Mouse (Mus musculus) neural tube, embryonic 14.5 days (tissue): ENCODE data around the gene Homer1. TPM values are rescaled to one million over a fixed set of nuclear protein-coding genes. Genes with fewer than 3 reads are reported as not detected.

Source experiments
- ATAC-seq: fragments of 200-750 bp; cut with Nextera tagmentation; 2 replicates; pipeline ENCODE4 v1.8.0; 2017; ENCODE audit warnings: low read depth, mild to moderate bottlenecking, moderate TSS enrichment, moderate library complexity
- H3K27ac ChIP-seq: fragments of 300-500 bp; sonication (generic); 2 replicates; pipeline ENCODE4 v1.5.1; 2014; ENCODE audit warnings: low read depth, mild to moderate bottlenecking, control low read depth, low read length, moderate library complexity, mixed read lengths
- H3K27me3 ChIP-seq: fragments of 300-500 bp; sonication (generic); 2 replicates; pipeline ENCODE4 v1.6.1; 2014; ENCODE audit warnings: low read length; ENCODE audit not compliant: control insufficient read depth, insufficient read depth
- H3K36me3 ChIP-seq: fragments of 300-500 bp; sonication (generic); 2 replicates; pipeline ENCODE4 v1.6.1; 2014; ENCODE audit warnings: low read length, mixed read lengths; ENCODE audit not compliant: control insufficient read depth, insufficient read depth
- H3K4me1 ChIP-seq: fragments of 300-500 bp; sonication (generic); 2 replicates; pipeline ENCODE4 v1.6.1; 2014; ENCODE audit warnings: low read length; ENCODE audit not compliant: control insufficient read depth, insufficient read depth
- H3K4me2 ChIP-seq: fragments of 300-500 bp; sonication (generic); 2 replicates; pipeline ENCODE4 v1.6.1; 2014; ENCODE audit warnings: mild to moderate bottlenecking, low read depth, low read length, control low read depth
- H3K4me3 ChIP-seq: fragments of 300-500 bp; sonication (generic); 2 replicates; pipeline ENCODE4 v1.5.1; 2014; ENCODE audit warnings: low read depth, low read length, control low read depth, mixed read lengths
- H3K9ac ChIP-seq: fragments of 300-500 bp; sonication (generic); replicated peaks from 2 replicates; pipeline ENCODE4 v1.6.1; 2014; ENCODE audit warnings: low read depth, mild to moderate bottlenecking, control low read depth, low read length, mixed read lengths
- H3K9me3 ChIP-seq: fragments of 300-500 bp; sonication (generic); 2 replicates; pipeline ENCODE4 v1.6.1; 2016; ENCODE audit warnings: low read length; ENCODE audit not compliant: control insufficient read depth
- WGBS: fragments of 180-500 bp; shearing (Covaris S2); extraction: QIAGEN DNeasy Blood & Tissue Kit; methylation state at CpG from one replicate; pipeline ENCODE4 v1.1.7; 2014; 5-methylcytosine and 5-hydroxymethylcytosine counted together
- polyA plus RNA-seq: library from polyadenylated mRNA; unstranded; fragments of >200 nt; fragmentation: Nextera tagmentation; extraction: Ambion mirVana; gene quantifications from 2 replicates; pipeline ENCODE4 v1.2.1, GENCODE M21; 2014

Homer1 gene
- polyA plus RNA-seq = 20.4 and 24.4 TPM in 2 replicates

DNA sequence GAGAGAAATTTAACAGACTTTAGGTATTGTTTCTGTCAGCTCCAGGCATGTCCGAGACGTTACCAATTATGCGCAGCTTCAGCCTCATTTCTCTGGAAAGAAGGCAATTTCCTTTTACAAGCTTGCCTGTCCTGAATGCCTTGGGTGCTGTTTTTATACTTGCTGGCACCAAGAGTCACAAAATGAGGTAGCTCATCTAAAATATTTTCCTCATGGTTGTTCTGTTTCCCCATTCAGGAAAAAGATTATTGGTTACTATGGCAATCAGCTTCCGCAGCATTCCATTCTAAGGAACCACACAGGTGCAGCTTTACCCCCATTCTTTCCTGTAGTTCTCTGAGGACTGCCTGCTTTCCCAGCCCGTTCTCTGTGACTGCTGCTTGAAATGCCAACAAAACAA, at the start of gene Homer1:
Gene Homer1, plus strand, starts transcription at position 320 of the 400 bp plus-strand sequence.
- no peak for ATAC-seq
- Histone ChIP-seq H3K9ac (no peak within 1 kb of the TSS), H3K4me1 (0 out of 2 replicates have a peak, but pooled peaks cover 2% of the 10 kb centered on the region), H3K27ac (no peak within 1 kb of the TSS), H3K4me3 (no peak within 1 kb of the TSS), H3K36me3 (no peaks in the 10 kb centered on the region), H3K27me3 (no peaks in the 10 kb centered on the region), H3K4me2 (no peak within 1 kb of the TSS), H3K9me3 (no peaks in the 10 kb centered on the region)
- WGBS = 67% methylated on average over 5 of the region's 5 CpGs

DNA sequence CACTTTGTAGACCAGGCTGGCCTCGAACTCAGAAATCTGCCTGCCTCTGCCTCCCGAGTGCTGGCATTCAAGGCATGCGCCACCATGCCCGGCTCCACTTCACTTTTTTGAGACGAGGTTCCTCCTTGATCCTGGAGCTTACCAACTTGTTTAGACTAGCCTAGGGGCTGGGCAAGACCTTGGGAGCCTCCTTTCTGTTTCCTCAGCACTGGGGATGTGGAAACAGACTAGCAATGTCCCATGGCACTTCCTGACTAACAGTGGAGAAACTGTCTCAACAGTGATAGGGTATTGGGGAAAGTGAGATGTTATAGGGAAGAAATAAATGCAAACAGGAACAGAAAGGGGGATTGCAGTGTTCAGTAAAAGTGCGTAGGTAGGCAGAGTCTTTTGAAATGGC, 47.7 kb upstream of the Homer1 start:
- no peaks in the 10 kb centered on the region for H3K27me3 ChIP-seq
- no peak overlapping the region for H3K4me3 ChIP-seq
- no peak overlapping the region for H3K4me2 ChIP-seq
- ATAC-seq = no peak
- 91% methylated on average over 6 of the region's 6 CpGs for WGBS
- H3K9ac ChIP-seq = no peak overlapping the region
- H3K4me1 ChIP-seq = no peaks in the 10 kb centered on the region
- no peak overlapping the region for H3K27ac ChIP-seq
- no peaks in the 10 kb centered on the region for H3K9me3 ChIP-seq
- H3K36me3 ChIP-seq = no peaks in the 10 kb centered on the region

DNA sequence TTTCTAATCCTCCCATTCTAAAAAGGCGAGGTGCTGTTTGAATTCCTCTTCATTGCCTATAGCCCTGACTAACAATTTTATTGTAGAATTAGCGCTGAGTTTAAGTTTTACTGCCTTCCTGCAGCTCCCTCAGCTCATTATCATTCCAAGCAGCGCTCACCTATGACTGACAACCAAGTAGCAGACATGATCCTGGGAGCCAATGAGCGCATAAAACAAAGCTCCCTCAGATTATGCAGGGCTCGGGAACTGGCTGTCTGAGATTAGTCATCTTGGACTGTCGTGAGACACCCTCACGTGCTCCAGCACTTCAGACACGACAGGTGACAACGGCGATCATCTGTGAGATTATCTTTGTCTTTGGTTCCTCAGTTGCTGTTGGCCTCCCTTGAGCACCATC, 47.3 kb upstream of the Homer1 start:
- Histone ChIP-seq H3K36me3 (no peaks in the 10 kb centered on the region), H3K4me2 (no peak overlapping the region), H3K27ac (no peak overlapping the region), H3K4me3 (no peak overlapping the region), H3K9me3 (no peaks in the 10 kb centered on the region), H3K27me3 (no peaks in the 10 kb centered on the region), H3K9ac (no peak overlapping the region), H3K4me1 (no peaks in the 10 kb centered on the region)
- 60% methylated on average over 10 of the region's 10 CpGs for WGBS
- ATAC-seq = 0 out of 2 replicates have a peak, but pooled peaks have one; percentile 59

DNA sequence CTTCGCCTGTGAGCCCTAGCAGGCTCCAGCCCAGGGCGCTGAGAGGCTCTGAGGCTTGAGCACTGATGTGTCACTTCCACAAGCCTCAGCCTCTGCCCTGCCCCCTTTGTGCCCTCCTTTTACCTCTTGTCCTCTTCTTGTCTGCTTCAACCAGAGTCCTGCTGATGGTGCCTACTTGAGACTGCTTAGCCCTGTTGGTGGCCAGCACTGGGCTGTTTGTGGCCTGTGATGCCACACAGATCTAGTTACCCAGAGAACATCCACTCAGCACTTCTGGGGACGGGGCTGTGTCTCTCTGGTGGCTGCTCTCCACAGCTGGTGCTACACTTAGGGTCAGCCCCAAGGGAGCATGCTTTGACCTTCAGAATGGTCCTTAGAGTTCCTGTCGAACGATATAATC, 46.5 kb upstream of the Homer1 start:
- Histone ChIP-seq H3K9me3 (no peaks in the 10 kb centered on the region), H3K4me2 (no peak overlapping the region), H3K36me3 (no peaks in the 10 kb centered on the region), H3K9ac (no peak overlapping the region), H3K4me3 (no peak overlapping the region), H3K27ac (no peak overlapping the region), H3K4me1 (no peaks in the 10 kb centered on the region), H3K27me3 (no peaks in the 10 kb centered on the region)
- ATAC-seq = 0 out of 2 replicates have a peak, but pooled peaks have one; percentile 28
- 77% methylated on average over 5 of the region's 5 CpGs for WGBS

DNA sequence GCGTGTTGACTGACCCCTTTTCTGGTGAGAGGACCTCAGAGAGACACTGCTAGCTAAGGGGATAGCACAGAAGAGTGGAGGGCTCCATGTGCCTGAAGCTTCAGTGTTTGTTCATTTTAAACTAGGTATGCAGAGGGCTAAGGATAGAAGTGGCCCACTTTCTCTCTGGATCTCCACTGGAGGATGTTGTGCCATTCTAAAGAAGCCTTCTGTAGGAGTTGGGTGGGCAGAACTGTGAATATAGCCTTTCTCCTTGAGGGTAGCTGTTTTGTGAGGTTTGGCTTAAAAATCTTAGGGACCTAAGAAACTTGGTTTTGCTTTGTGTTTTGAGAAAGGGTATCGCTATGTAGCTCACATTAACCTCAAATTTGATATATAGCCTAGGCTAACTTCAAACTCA, 32.3 kb upstream of the Homer1 start:
- Histone ChIP-seq H3K36me3 (no peaks in the 10 kb centered on the region), H3K9ac (no peak overlapping the region), H3K4me1 (no peaks in the 10 kb centered on the region), H3K9me3 (no peaks in the 10 kb centered on the region), H3K27me3 (no peaks in the 10 kb centered on the region), H3K4me2 (no peak overlapping the region), H3K4me3 (no peak overlapping the region), H3K27ac (no peak overlapping the region)
- ATAC-seq = no peak
- WGBS = 93% methylated on average over 2 of the region's 2 CpGs

DNA sequence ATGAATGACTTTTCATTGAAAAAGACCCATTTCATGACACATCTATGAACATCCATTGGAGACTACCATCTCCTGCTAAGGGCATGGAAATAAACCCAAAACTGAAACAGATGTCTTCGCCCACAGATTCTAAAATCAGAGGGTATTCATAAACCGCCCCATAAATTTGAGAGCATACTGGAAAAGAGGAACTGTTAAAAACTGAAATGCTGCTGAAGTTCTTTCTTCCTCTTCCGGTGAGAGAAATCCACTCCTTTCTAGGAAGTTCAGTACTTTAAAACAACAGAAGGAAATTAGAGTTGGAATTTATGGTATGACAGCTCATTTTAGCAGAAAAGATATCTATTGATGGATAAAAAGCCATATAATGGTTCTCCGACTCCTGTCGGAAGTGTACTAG, 1.1 kb downstream of the Homer1 start:
- Histone ChIP-seq H3K4me2 (no peak overlapping the region), H3K36me3 (no peaks in the 10 kb centered on the region)

DNA sequence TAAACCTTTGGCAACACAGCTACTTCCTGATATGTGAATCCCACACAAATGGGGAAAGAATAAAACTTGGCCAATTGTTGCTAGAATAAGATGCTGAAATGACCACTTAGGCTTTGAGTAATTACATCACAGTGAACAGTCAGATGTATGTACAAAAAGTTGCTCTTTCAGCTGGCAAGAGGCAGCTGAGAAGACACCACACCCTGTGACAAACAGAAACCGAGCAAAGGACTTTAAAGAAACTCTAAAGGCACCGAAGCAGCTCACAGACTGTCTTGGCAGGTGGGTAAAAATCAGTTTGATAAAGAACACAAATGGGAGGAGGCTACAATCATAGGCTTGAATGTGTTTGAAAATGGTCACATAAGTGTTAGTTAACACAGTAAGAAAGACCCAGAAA, 1.6 kb downstream of the Homer1 start:
- whole genome bisulfite sequencing = 97% methylated on average over 2 of the region's 2 CpGs
- Histone ChIP-seq H3K4me3 (no peak overlapping the region), H3K9me3 (no peaks in the 10 kb centered on the region), H3K4me1 (peaks cover 8% of the 10 kb centered on the region; the same call in 1 of the 2 replicates), H3K27me3 (no peaks in the 10 kb centered on the region), H3K4me2 (no peak overlapping the region), H3K36me3 (no peaks in the 10 kb centered on the region), H3K27ac (no peak overlapping the region), H3K9ac (no peak overlapping the region)
- no peak for ATAC-seq

More for the DNA sequence above, 1.1 kb downstream of the Homer1 start:
- H3K9me3 ChIP-seq = no peaks in the 10 kb centered on the region
- ATAC-seq = no peak
- H3K4me3 ChIP-seq = no peak overlapping the region
- peaks cover 4% of the 10 kb centered on the region; the same call in 1 of the 2 replicates for H3K4me1 ChIP-seq
- H3K9ac ChIP-seq = no peak overlapping the region
- WGBS = 93% methylated on average over 5 of the region's 5 CpGs
- H3K27me3 ChIP-seq = no peaks in the 10 kb centered on the region
- H3K27ac ChIP-seq = no peak overlapping the region

DNA sequence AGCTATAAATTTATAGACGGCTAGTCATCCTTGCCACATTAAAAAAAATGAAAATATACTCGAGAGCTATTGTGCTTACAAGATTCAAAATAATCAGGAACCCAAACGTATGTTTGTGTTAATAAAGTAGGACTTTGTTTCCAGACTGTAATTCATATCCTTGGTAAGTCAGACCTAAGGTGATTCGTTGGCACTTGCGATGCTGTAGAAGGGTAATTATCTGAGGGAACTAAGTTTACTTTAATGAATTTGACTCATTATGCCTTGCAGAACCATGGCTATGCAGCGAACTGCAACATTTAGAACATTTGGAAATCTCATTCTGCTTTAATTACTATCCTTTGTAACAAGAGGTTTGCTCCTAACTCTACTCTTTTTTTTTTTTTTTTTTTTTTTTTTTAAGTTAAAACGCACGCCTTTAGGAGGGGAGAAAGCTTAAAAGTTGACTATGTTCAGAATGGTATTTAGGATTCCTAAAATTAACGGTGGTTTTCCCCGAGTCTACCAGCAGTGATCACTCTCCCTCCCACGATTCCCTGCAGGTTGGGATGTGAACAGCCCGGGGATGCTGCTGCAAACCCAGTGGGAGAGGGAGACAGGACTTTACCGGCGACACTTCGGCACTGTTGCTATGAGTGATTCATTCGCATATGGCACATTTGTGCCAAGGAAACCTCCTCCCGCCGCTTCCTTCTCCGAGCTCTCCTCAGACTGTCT, 3.6 kb downstream of the Homer1 start:
- Histone ChIP-seq H3K4me1 (peaks cover 19% of the 10 kb centered on the region), H3K27me3 (no peaks in the 10 kb centered on the region), H3K9me3 (no peaks in the 10 kb centered on the region), H3K27ac (peak overlapping the region; percentile 95), H3K9ac (peak overlapping the region; percentile 91), H3K36me3 (no peaks in the 10 kb centered on the region), H3K4me2 (peak overlapping the region; percentile 46), H3K4me3 (peak overlapping the region; percentile 83)
- 12% methylated on average over 19 of the region's 19 CpGs for whole genome bisulfite sequencing
- ATAC-seq = peak; percentile 68

DNA sequence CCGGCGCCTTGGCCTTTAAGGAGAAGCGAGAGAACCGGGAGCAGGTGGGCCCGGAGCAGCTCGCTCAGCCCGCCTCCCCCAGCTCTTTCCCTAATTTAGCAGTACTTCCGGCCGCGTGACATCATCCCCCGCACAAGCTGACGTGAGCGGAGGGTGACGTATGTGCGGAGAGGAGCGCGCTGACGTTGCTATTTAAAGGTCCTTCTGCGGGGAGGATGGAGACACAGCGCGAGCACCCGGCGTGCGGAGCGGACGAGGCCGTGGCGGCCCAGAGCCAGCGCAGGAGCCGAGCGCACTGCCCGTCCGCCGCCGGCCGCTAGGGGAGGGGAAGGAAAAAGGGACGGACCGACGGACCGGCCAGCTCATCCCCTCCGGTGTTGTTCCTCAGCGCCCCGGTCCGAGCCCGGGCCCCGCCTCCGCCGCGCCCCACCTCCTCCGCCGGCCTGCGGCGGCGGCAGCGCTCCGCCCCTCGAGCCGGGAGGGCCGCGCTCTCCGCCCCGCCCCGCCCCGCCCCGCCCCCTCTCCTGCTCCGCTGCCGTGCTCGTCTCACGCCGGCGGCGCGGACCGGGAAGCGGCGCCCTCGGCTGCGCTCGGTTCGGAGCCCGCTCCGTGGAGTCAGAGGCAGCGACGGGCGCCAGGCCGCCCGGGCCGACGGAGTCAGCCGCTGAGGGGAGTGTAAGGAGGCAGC, 4.3 kb downstream of the Homer1 start:
- Histone ChIP-seq H3K4me3 (peak overlapping the region; percentile 83), H3K4me2 (peak overlapping the region; percentile 78), H3K36me3 (no peaks in the 10 kb centered on the region), H3K27me3 (no peaks in the 10 kb centered on the region), H3K4me1 (peaks cover 26% of the 10 kb centered on the region), H3K9me3 (no peaks in the 10 kb centered on the region), H3K27ac (peak overlapping the region; percentile 95), H3K9ac (peak overlapping the region; percentile 91)
- ATAC-seq = peak; percentile 98
- 0% methylated on average over 33 of the region's 90 CpGs for WGBS
